Mouse (Mus musculus) E14TG2a.4 (cell line): ENCODE measurements around the gene Coro1c.

Experiments used
- CTCF ChIP-seq: conservative IDR thresholded peaks from 2 replicates; pipeline ENCODE4 v1.5.1; 2014; ENCODE audit warnings: low read length
- NANOG ChIP-seq: IDR thresholded peaks from 2 replicates; pipeline ENCODE4 v1.6.1; 2014; ENCODE audit warnings: borderline replicate concordance, low read length, mixed read lengths
- POU5F1 ChIP-seq: IDR thresholded peaks from 2 replicates; pipeline ENCODE4 v1.6.1; 2014; ENCODE audit warnings: low read length, borderline replicate concordance

DNA sequence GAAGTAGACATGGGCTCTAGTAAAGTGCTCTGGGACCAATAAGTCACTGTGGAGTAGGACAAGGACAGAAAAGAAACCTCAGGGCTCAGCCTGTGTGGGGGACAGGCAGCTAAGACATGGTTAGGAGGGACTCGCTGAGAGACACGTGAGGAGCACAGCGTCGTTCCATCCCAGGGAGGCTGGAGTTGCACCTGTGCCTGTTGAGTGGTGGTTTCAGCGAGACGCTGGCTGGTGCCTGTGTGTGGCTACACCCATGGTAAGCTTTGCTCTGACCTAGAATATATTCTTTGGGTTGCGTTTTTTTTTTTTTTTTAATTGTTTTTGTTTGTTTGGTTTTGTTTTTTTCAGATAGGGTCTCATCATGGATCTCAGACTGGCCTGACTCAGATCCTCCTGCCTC is 32.4 kb downstream of the Coro1c start:
- TF ChIP-seq CTCF (no peak), POU5F1 (no peak), NANOG (no peak)
